Mouse (Mus musculus) small intestine, adult 2 months (tissue): ENCODE data around the gene Zmiz1. TPM values are rescaled to one million over a fixed set of nuclear protein-coding genes. Genes with fewer than 3 reads are reported as not detected.

Experiments used
- H3K27ac ChIP-seq: fragments of 200-500 bp; 2 replicates; pipeline ENCODE4 v1.5.1; 2012; ENCODE audit warnings: low read depth, low read length, control low read depth, inconsistent platforms; ENCODE audit not compliant: insufficient read depth
- H3K27me3 ChIP-seq: fragments of 200-500 bp; 2 replicates; pipeline ENCODE4 v1.6.1; 2012; ENCODE audit warnings: mild to moderate bottlenecking, moderate library complexity, low read length, inconsistent platforms; ENCODE audit not compliant: control insufficient read depth, insufficient read depth
- H3K36me3 ChIP-seq: fragments of 200-500 bp; 2 replicates; pipeline ENCODE4 v1.6.1; 2012; ENCODE audit warnings: mild to moderate bottlenecking, low read length, control low read depth, inconsistent platforms; ENCODE audit not compliant: control insufficient read depth, insufficient read depth
- H3K4me1 ChIP-seq: fragments of 200-500 bp; 2 replicates; pipeline ENCODE4 v1.6.1; 2012; ENCODE audit warnings: low read length, inconsistent platforms, mixed read lengths; ENCODE audit not compliant: control insufficient read depth, insufficient read depth, insufficient read length
- H3K4me3 ChIP-seq: fragments of 200-500 bp; 2 replicates; pipeline ENCODE4 v1.5.1; 2012; ENCODE audit warnings: low read depth, mild to moderate bottlenecking, control low read depth, inconsistent platforms, low read length, moderate library complexity
- CTCF ChIP-seq: fragments of 200-500 bp; IDR thresholded peaks from 2 replicates; pipeline ENCODE4 v1.5.1; 2012; ENCODE audit warnings: low read depth, mild to moderate bottlenecking, control low read depth, inconsistent platforms, low read length, moderate library complexity, mixed read lengths; ENCODE audit not compliant: insufficient replicate concordance, insufficient read length; ENCODE audit errors: extremely low read depth
- POLR2A ChIP-seq: fragments of 200-500 bp; IDR thresholded peaks from 2 replicates; pipeline ENCODE4 v1.6.1; 2012; ENCODE audit warnings: low read depth, mild to moderate bottlenecking, control low read depth, inconsistent platforms, low read length, moderate library complexity
- WGBS: fragments of 180-500 bp; shearing (Covaris S2); methylation state at CpG from one replicate; pipeline ENCODE4 v1.1.7; 2018; 5-methylcytosine and 5-hydroxymethylcytosine counted together
- polyA plus RNA-seq: library from polyadenylated mRNA; depleted of rRNA; stranded (reverse); fragments of >200 nt; gene quantifications from 2 replicates; pipeline ENCODE4 v1.2.3, GENCODE M21; 2012

Zmiz1 gene
- polyA plus RNA-seq, 1 experiment, result 91.5 TPM

DNA sequence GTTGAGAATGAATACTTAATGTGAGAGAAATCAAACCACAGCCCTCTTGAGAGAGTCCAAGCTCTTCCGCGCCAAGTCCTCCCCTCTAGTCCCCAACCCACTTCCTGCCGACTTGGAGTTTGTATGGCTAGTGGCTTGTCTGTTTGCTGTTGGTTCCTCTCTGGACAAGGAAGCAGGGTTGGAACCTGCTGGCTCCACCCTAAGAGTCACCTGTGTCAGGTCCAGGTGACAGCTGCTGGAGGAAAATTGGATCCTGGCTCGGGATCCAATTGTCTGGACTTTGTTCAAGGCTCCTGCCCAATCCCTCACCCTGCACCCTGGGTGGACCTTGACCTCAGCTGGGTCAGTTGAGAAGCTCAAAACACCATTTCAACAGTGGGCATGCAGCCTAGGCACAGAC, 7.4 kb downstream of the Zmiz1 start:
- no peaks in the 10 kb centered on the region for H3K36me3 ChIP-seq
- TF ChIP-seq CTCF (no peak), POLR2A (peak; percentile 60)
- peaks cover 64% of the 10 kb centered on the region for H3K4me1 ChIP-seq
- H3K27me3 ChIP-seq, result no peaks in the 10 kb centered on the region
- no peak overlapping the region for H3K4me3 ChIP-seq
- 9% methylated on average over 4 of the region's 4 CpGs for WGBS
- peak overlapping the region; percentile 91 for H3K27ac ChIP-seq

DNA sequence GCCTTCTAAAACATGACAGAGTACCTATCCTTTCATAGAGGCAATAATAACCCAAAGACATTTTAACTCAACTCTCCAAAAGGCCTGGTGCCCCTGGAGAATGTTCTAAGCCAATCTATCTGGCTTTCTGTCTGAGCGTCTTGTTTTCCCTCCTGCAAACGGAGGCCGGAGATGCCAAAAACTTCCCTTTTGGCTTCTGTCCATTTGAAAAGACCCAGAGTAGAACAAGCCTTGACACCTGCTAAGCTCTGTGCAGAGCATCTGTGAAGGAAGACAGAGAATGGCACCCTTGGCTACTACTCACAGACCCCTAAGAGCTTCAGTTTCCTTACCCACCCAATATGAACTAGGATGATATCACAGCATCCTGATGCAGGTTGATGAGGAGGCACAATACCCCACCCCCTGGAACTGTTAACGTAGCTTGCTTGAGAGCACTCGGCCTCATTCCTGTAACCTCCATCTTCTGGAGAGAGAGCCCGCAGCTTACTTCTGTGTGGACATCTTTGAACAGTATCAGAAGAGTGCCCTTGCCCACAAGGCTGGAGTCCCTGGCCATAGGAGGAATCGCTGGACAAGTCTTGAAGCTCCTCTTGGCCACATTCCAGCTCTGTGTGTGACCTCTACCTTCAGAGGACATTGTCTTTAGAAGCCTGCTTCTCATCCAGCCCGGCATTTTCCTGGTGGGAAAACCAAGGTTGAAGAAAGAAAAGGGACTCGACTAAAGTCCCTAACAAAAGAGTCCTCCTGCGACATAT, 9.1 kb downstream of the Zmiz1 start:
- no peaks in the 10 kb centered on the region for H3K27me3 ChIP-seq
- peak overlapping the region; percentile 86 for H3K27ac ChIP-seq
- no peak for TF ChIP-seq POLR2A
- no peak for TF ChIP-seq CTCF
- H3K36me3 ChIP-seq, result no peaks in the 10 kb centered on the region
- H3K4me3 ChIP-seq, result no peak overlapping the region
- 66% methylated on average over 10 of the region's 10 CpGs for WGBS
- peaks cover 76% of the 10 kb centered on the region for H3K4me1 ChIP-seq

DNA sequence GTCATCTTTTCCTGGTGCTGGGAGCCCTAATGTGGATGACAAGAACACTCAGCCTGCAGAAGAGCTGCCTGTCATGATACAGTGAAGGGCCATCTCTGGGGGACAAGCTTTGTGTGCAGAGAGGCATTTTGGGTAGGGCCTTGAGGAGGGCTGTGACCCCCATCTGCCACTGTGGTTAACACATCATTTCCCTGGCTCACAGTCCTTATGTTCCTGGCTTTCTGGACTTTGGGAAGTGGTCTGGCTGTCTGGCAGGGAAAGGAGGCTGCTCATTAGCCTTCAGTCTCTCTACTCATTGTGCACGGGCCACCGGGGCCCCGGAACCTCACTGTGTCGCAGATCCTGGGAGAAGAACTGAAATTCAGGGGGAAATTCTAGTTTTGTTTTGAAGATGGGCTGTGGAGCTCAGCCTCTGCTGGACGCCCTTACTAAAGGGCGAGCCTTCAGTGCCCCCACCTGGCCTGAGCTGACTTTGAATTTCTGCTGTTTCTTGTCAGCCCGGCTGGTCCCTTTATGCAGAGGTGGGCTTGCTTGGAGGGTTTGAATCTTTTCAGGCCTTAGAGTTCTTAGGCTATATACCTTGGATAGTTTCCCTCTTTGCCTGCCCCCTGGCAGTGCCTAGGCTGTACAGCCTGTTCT, 10.0 kb downstream of the Zmiz1 start:
- Histone ChIP-seq H3K4me3 (no peak overlapping the region), H3K27me3 (no peaks in the 10 kb centered on the region), H3K4me1 (peaks cover 75% of the 10 kb centered on the region), H3K36me3 (no peaks in the 10 kb centered on the region), H3K27ac (no peak overlapping the region)
- no peak for TF ChIP-seq POLR2A
- no peak for TF ChIP-seq CTCF
- 83% methylated on average over 7 of the region's 7 CpGs for WGBS

DNA sequence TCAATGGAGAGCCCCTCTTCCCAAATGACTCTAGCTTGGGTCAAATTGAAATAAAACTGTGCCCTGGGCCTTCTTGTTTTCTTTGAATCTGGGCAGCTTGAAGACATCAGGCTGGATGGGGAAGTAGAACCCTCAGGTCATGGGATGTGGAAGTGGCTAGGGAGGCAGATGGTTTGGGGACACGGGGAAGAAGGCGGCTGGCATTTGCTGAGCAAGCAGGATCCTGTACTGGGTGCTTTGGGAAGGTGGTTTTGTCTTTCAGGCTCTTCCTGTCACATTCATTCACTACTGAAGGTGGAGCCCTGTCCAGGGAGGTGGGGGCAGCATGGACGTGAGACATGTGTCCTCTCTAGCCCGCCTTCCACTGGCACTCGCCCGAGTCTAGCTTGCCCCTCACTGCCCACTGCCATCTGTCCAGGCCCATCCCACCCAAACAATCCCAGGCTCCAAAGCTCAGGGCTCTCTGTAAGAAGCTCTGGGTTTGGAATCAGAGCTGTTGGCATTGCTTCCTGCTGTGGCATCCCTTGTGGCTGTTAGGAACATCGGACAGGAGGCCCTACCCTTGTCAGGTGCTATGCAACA, 11.3 kb downstream of the Zmiz1 start:
- H3K27ac ChIP-seq, result no peak overlapping the region

DNA sequence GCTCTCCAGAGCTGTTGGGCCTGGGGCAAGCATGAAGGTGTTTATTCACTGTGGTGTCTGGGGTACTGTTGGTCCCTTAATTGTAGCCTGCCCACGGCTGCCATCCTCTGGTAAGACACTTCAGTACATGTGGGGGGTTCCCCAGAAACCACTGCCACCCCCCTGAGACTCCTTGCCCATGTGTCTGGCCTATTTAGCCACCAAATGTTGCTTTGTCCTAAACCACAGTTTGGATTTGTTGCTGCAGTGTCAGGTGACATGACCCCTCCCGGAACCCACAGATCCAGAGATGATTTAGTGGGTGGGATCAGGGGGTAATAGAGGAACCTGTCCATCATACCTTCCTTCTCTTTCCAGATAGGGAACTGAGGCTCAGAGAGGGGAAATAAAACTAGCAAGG, 12.1 kb downstream of the Zmiz1 start:
- 51% methylated on average over 2 of the region's 2 CpGs for WGBS
- H3K4me1 ChIP-seq, result peaks cover 75% of the 10 kb centered on the region
- no peak overlapping the region for H3K4me3 ChIP-seq
- no peak for TF ChIP-seq POLR2A
- H3K27me3 ChIP-seq, result no peaks in the 10 kb centered on the region
- no peaks in the 10 kb centered on the region for H3K36me3 ChIP-seq
- H3K27ac ChIP-seq, result no peak overlapping the region

More for the DNA sequence above, 11.3 kb downstream of the Zmiz1 start:
- Histone ChIP-seq H3K4me3 (no peak overlapping the region), H3K4me1 (peaks cover 73% of the 10 kb centered on the region), H3K36me3 (no peaks in the 10 kb centered on the region), H3K27me3 (no peaks in the 10 kb centered on the region)
- TF ChIP-seq POLR2A, result no peak
- TF ChIP-seq CTCF, result no peak
- WGBS, result 65% methylated on average over 7 of the region's 7 CpGs

DNA sequence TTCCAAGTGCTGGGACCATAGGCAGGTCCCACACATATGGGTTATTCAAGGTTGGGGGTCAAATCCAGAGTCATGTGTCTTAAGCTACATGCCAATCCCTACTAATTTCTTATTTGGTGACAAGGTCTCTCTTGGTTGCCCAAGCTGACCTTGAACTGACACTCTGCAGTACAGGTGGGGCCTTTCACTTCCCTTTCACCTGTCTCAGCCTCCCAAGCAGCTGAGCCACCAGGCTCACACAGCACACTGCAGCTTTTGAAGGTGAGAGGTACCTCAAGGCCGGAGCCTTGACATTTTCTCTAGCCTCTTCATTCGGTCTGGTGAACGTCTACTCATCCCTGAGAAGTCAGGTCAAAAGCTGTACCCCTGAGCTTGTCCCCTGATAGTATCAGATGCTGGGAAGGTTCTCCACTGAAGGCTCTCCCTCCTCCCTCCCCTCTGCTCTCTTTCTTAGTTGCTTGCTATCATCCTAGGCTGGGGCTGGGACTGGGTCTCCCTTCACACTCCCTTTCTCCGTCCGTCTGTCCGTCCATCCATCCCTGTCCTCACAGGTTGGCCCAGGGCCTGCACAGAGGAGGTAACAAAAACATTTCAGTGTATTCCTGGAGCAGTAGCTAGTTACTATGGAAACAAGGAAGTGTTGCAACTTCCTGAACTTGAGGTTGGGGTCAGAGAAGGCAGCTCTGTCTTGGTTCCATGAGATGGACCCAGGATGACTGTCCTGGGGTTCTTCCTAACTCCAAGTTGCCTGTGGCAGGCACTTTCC, 13.3 kb downstream of the Zmiz1 start:
- peak overlapping the region; percentile 67 for H3K27ac ChIP-seq
- no peaks in the 10 kb centered on the region for H3K27me3 ChIP-seq
- no peak overlapping the region for H3K4me3 ChIP-seq
- 44% methylated on average over 6 of the region's 6 CpGs for WGBS
- peaks cover 77% of the 10 kb centered on the region for H3K4me1 ChIP-seq
- TF ChIP-seq CTCF (no peak), POLR2A (no peak)
- H3K36me3 ChIP-seq, result no peaks in the 10 kb centered on the region
